Mouse (Mus musculus) myocyte (in vitro differentiated cells): ENCODE data around the gene Pheta2.

Source experiments
- CEBPB ChIP-seq: IDR thresholded peaks from 2 replicates; pipeline ENCODE4 v1.6.1; 2011; ENCODE audit warnings: mild to moderate bottlenecking, moderate library complexity; ENCODE audit not compliant: poor library complexity, insufficient read depth, severe bottlenecking
- MAX ChIP-seq: IDR thresholded peaks from one replicate; pipeline ENCODE4 v1.6.1; 2011; ENCODE audit warnings: low read depth, mild to moderate bottlenecking, control low read depth
- MYOG ChIP-seq, 3 experiments: IDR thresholded peaks; one replicate each; pipeline ENCODE4 v1.6.1; 2011; ENCODE audit warnings: control low read depth in 2 of 3, low read depth in 2 of 3, mild to moderate bottlenecking in 2 of 3; ENCODE audit not compliant: insufficient read length in 2 of 3, control insufficient read depth in 1 of 3, insufficient read depth in 1 of 3
- POLR2A ChIP-seq: IDR thresholded peaks from one replicate; pipeline ENCODE4 v1.6.1; 2011; ENCODE audit warnings: low read depth, mild to moderate bottlenecking, control low read depth, moderate library complexity; ENCODE audit not compliant: insufficient read length
- TCF12 ChIP-seq: IDR thresholded peaks from one replicate; pipeline ENCODE4 v1.6.1; 2011; ENCODE audit warnings: mild to moderate bottlenecking, control low read depth; ENCODE audit not compliant: poor library complexity, insufficient read depth, severe bottlenecking
- TCF3 ChIP-seq: IDR thresholded peaks from one replicate; pipeline ENCODE4 v1.6.1; 2011; ENCODE audit warnings: low read depth, control low read depth; ENCODE audit not compliant: insufficient read length

- TF ChIP-seq CEBPB (no peak), TCF12 (no peak), POLR2A (no peak), MAX (no peak), TCF3 (no peak), MYOG (IDR thresholded peaks at IDR 0.05; ENCODE audit: control insufficient read depth in 1 of 3, insufficient read depth in 1 of 3, insufficient read length in 2 of 3, low read depth in 2 of 3) (no peak)
Observed at GRCm38 (mm10) chr15:82375855-82376254, 37.1 kb downstream of the Pheta2 start.
